Mouse (Mus musculus) midbrain, embryonic 11.5 days (tissue): ENCODE measurements around the gene Gpsm1. TPM values are rescaled to one million over a fixed set of nuclear protein-coding genes. Genes with fewer than 3 reads are reported as not detected.
"Not testable (repeated sequence)": the region's sequence is repeated elsewhere in the genome, so short reads cannot be mapped to it uniquely, and the experiment has no call there.

Source experiments
- ATAC-seq: fragments of 200-750 bp; cut with Nextera tagmentation; 2 replicates; pipeline ENCODE4 v1.8.0; 2017; ENCODE audit warnings: moderate TSS enrichment, moderate library complexity; ENCODE audit not compliant: low FRiP score
- DNase-seq: peaks from one replicate; pipeline ENCODE4 v3.0.0; 2015; ENCODE audit warnings: low spot score; ENCODE audit errors: missing footprints
- H3K27ac ChIP-seq: fragments of 300-500 bp; sonication (generic); 2 replicates; pipeline ENCODE4 v1.5.1; 2014; ENCODE audit warnings: low read depth, low read length
- H3K27me3 ChIP-seq: fragments of 300-500 bp; sonication (generic); 2 replicates; pipeline ENCODE4 v1.6.1; 2014; ENCODE audit warnings: mild to moderate bottlenecking, low read length, moderate library complexity, mixed read lengths; ENCODE audit not compliant: control insufficient read depth, insufficient read depth
- H3K36me3 ChIP-seq: fragments of 300-500 bp; sonication (generic); 2 replicates; pipeline ENCODE4 v1.6.1; 2014; ENCODE audit warnings: mild to moderate bottlenecking, low read length, moderate library complexity, mixed read lengths; ENCODE audit not compliant: control insufficient read depth, insufficient read depth
- H3K4me1 ChIP-seq: fragments of 300-500 bp; sonication (generic); 2 replicates; pipeline ENCODE4 v1.6.1; 2014; ENCODE audit warnings: low read length; ENCODE audit not compliant: control insufficient read depth, insufficient read depth
- H3K4me2 ChIP-seq: fragments of 300-500 bp; sonication (generic); 2 replicates; pipeline ENCODE4 v1.6.1; 2014; ENCODE audit warnings: mild to moderate bottlenecking, moderate library complexity
- H3K4me3 ChIP-seq: fragments of 300-500 bp; sonication (generic); 2 replicates; pipeline ENCODE4 v1.5.1; 2014; ENCODE audit warnings: low read depth, low read length
- H3K9ac ChIP-seq: fragments of 300-500 bp; sonication (generic); 2 replicates; pipeline ENCODE4 v1.6.1; 2014; ENCODE audit warnings: low read length
- H3K9me3 ChIP-seq: fragments of 300-500 bp; sonication (generic); 2 replicates; pipeline ENCODE4 v1.6.1; 2016; ENCODE audit warnings: low read length; ENCODE audit not compliant: control insufficient read depth
- WGBS: fragments of 180-500 bp; shearing (Covaris S2); extraction: QIAGEN DNeasy Blood & Tissue Kit; methylation state at CpG from one replicate; pipeline ENCODE4 v1.1.7; 2014; 5-methylcytosine and 5-hydroxymethylcytosine counted together
- polyA plus RNA-seq: library from polyadenylated mRNA; unstranded; fragments of >200 nt; fragmentation: Nextera tagmentation; extraction: Ambion mirVana; gene quantifications from 2 replicates; pipeline ENCODE4 v1.2.1, GENCODE M21; 2014

Gpsm1 gene
- polyA plus RNA-seq, 1 experiment from 2014 or later, result 53.3 TPM

- WGBS, result under 1% methylated on average over 38 of the region's 38 CpGs
- Histone ChIP-seq H3K27me3 (no peaks in the 10 kb centered on the region), H3K4me2 (peak within 1 kb of the TSS; percentile 93), H3K9ac (peak within 1 kb of the TSS; percentile 75), H3K4me3 (peak within 1 kb of the TSS; percentile 57), H3K9me3 (no peaks in the 10 kb centered on the region), H3K27ac (no peak within 1 kb of the TSS), H3K36me3 (peaks cover 31% of the 10 kb centered on the region), H3K4me1 (peaks cover 5% of the 10 kb centered on the region)
- ATAC-seq, result peak; percentile 96
- DNase-seq, result peak; percentile 97
Measured at GRCm38 (mm10) chr2:26380131-26380771, 64.9 kb downstream of the Gpsm1 start, which contains the start of gene Snapc4. Snapc4 (minus strand) TSS chr2:26380653.

- peak; percentile 45; the same call in 1 of the 2 replicates for ATAC-seq
- H3K9ac ChIP-seq, result peak overlapping the region; percentile 75; the same call in 1 of the 2 replicates
- H3K36me3 ChIP-seq, result peaks cover 36% of the 10 kb centered on the region
- not testable (repeated sequence) for H3K9me3 ChIP-seq, H3K4me1 ChIP-seq, DNase-seq, H3K27ac ChIP-seq, H3K27me3 ChIP-seq
- H3K4me3 ChIP-seq, result peak overlapping the region; percentile 57
- H3K4me2 ChIP-seq, result peak overlapping the region; percentile 93
- WGBS, result 36% methylated on average over 6 of the region's 6 CpGs
Measured at GRCm38 (mm10) chr2:26380871-26381270, 65.6 kb downstream of the Gpsm1 start.

GRCm38 (mm10) chr2:26387713-26388112 is 72.4 kb downstream of the Gpsm1 start:
- ATAC-seq (no peak), DNase-seq (no peak)
- H3K4me2 ChIP-seq, result peak overlapping the region; percentile 95; the same call in 1 of the 2 replicates
- 93% methylated on average over 3 of the region's 3 CpGs for WGBS
- H3K36me3 ChIP-seq, result peaks cover 53% of the 10 kb centered on the region
- H3K27ac ChIP-seq, result no peak overlapping the region
- H3K9me3 ChIP-seq, result no peaks in the 10 kb centered on the region
- H3K27me3 ChIP-seq, result no peaks in the 10 kb centered on the region
- H3K9ac ChIP-seq, result 0 out of 2 replicates have a peak overlapping the region, but pooled peaks have one; percentile 12
- peaks cover 15% of the 10 kb centered on the region for H3K4me1 ChIP-seq
- peak overlapping the region; percentile 99; the same call in 1 of the 2 replicates for H3K4me3 ChIP-seq

- Histone ChIP-seq H3K4me3 (peak overlapping the region; percentile 99), H3K27ac (peak overlapping the region; percentile 35; the same call in 1 of the 2 replicates), H3K4me2 (peak overlapping the region; percentile 95), H3K9ac (peak overlapping the region; percentile 92), H3K4me1 (peaks cover 15% of the 10 kb centered on the region), H3K27me3 (no peaks in the 10 kb centered on the region), H3K36me3 (peaks cover 58% of the 10 kb centered on the region), H3K9me3 (no peaks in the 10 kb centered on the region)
- peak; percentile 92 for DNase-seq
- ATAC-seq, result peak; percentile 72
- WGBS, result under 1% methylated on average over 36 of the region's 45 CpGs
Measured at GRCm38 (mm10) chr2:26388682-26389153, 73.4 kb downstream of the Gpsm1 start.

GRCm38 (mm10) chr2:26389154-26389690 is 73.9 kb downstream of the Gpsm1 start, which contains the start of the genes Entr1 and Pmpca:
Entr1 (minus strand) TSS chr2:26389316.
Pmpca (plus strand) TSS chr2:26389339.
- Histone ChIP-seq H3K36me3 (peaks cover 55% of the 10 kb centered on the region), H3K27ac (peak within 1 kb of the TSS; percentile 35; the same call in 1 of the 2 replicates), H3K9ac (peak within 1 kb of the TSS; percentile 92), H3K4me3 (peak within 1 kb of the TSS; percentile 99), H3K9me3 (no peaks in the 10 kb centered on the region), H3K4me2 (peak within 1 kb of the TSS; percentile 95), H3K4me1 (peaks cover 15% of the 10 kb centered on the region), H3K27me3 (no peaks in the 10 kb centered on the region)
- ATAC-seq (peak; percentile 93), DNase-seq (peak; percentile 99)
- WGBS, result under 1% methylated on average over 50 of the region's 60 CpGs

GRCm38 (mm10) chr2:26390954-26391353 is 75.6 kb downstream of the Gpsm1 start:
- no peak for ATAC-seq
- WGBS, result 93% methylated on average over 3 of the region's 3 CpGs
- H3K9me3 ChIP-seq, result no peaks in the 10 kb centered on the region
- H3K27ac ChIP-seq, result no peak overlapping the region
- no peak overlapping the region for H3K4me3 ChIP-seq
- DNase-seq, result no peak
- H3K27me3 ChIP-seq, result no peaks in the 10 kb centered on the region
- H3K4me1 ChIP-seq, result peaks cover 15% of the 10 kb centered on the region
- H3K4me2 ChIP-seq, result no peak overlapping the region
- no peak overlapping the region for H3K9ac ChIP-seq
- H3K36me3 ChIP-seq, result peaks cover 57% of the 10 kb centered on the region

- WGBS, result 92% methylated on average over 6 of the region's 6 CpGs
- DNase-seq, result no peak
- H3K9ac ChIP-seq, result no peak overlapping the region
- H3K36me3 ChIP-seq, result peaks cover 59% of the 10 kb centered on the region
- H3K4me2 ChIP-seq, result no peak overlapping the region
- H3K4me3 ChIP-seq, result no peak overlapping the region
- peaks cover 15% of the 10 kb centered on the region for H3K4me1 ChIP-seq
- no peak overlapping the region for H3K27ac ChIP-seq
- no peak for ATAC-seq
- no peaks in the 10 kb centered on the region for H3K9me3 ChIP-seq
- H3K27me3 ChIP-seq, result no peaks in the 10 kb centered on the region
Measured at GRCm38 (mm10) chr2:26391617-26392016, 76.3 kb downstream of the Gpsm1 start.
